Mouse (Mus musculus): ENCODE data around the gene Zg16. TPM values are rescaled to one million over a fixed set of nuclear protein-coding genes. Genes with fewer than 3 reads are reported as not detected.

The Zg16 gene
- polyA plus RNA-seq, 1 experiment from 2014 or later = not detected

DNA sequence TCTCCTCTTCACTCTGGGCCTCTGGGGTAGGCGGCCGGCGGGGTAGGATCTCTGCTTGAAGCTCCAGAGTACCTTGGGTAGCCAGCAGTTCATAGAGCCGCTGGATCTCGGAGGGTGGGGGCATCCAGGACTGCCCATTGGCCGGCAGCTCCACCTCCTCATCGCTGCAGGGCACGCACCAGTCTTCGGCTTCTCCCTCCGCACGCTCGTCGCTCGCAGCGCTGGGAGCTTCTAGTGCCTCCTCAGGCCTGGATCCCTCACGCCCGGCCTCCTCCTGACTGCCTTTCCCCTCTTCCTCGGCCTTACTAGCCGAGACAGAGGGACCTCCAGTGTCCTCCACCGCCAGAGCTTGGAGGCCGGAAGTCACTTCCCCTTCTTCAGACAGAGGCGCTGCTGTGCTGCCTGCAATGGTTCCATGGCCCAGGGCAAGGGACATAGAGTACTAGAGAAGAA lies 70.6 kb downstream of the Zg16 start:
- H3K79me2 ChIP-seq (ENCODE audit: inconsistent target) = peaks cover 45% of the 10 kb centered on the region
- H3K27ac ChIP-seq = peak overlapping the region; percentile 93
- WGBS (ENCODE audit: missing documents) = under 1% methylated on average over 22 of the region's 22 CpGs
- peak overlapping the region; percentile 88 for H3K4me3 ChIP-seq (ENCODE audit: inconsistent target)
- no peaks in the 10 kb centered on the region for H3K36me3 ChIP-seq (ENCODE audit: inconsistent target)

DNA sequence TGATC lies 70.8 kb downstream of the Zg16 start, which contains the start of gene Pagr1b:
Pagr1b (minus strand) TSS at position 4 of the 5 bp plus-strand sequence.
- Histone ChIP-seq H3K36me3 (ENCODE audit: inconsistent target) (no peaks in the 10 kb centered on the region), H3K27ac (peak within 1 kb of the TSS; percentile 93), H3K79me2 (ENCODE audit: inconsistent target) (peaks cover 48% of the 10 kb centered on the region), H3K4me3 (ENCODE audit: inconsistent target) (peak within 1 kb of the TSS; percentile 88)

DNA sequence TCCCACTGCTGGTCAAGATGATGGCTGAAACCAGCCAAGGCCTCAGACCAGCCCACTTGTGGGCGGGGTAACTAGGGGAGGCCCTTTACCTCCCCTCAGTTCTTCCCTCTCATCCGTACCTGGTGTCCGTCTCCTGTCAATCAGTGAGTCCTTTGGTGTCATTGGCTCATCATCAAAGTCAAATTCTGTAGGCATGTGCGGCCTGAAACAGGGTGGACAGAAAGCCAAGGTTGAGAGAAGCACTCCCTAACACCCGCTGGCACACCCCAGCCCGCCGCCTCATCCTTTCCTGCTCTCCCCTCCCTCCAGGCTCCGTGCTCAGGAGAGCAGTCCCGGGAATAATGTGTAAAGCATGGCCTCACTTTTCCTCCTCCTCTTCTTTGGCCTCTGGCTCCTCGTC lies 71.0 kb downstream of the Zg16 start:
- H3K79me2 ChIP-seq (ENCODE audit: inconsistent target) = peaks cover 50% of the 10 kb centered on the region
- H3K36me3 ChIP-seq (ENCODE audit: inconsistent target) = no peaks in the 10 kb centered on the region
- peak overlapping the region; percentile 88 for H3K4me3 ChIP-seq (ENCODE audit: inconsistent target)
- 6% methylated on average over 10 of the region's 10 CpGs for WGBS (ENCODE audit: missing documents)
- H3K27ac ChIP-seq = peak overlapping the region; percentile 93

DNA sequence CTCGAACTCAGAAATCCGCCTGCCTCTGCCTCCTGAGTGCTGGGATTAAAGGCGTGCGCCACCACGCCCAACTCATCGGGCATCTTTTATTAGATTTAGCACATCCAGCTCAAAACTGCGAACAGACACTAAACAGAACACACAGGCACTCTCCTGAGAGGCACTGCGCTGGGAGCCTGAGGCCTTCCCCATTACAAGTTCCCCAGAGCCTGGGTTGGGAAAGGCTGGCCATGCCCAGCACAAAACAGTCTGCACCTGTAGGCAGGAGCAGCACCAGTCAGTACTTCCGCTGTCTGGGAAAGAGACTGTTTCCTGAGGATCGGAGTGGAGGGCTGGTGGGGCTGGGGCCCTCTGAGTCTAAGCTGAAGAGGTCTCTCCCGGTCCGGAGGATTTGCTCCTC lies 72.1 kb downstream of the Zg16 start:
- Histone ChIP-seq H3K4me3 (ENCODE audit: inconsistent target) (peak overlapping the region; percentile 88; the same call in 1 of the 2 replicates), H3K27ac (peak overlapping the region; percentile 93; the same call in 1 of the 2 replicates), H3K79me2 (ENCODE audit: inconsistent target) (peaks cover 60% of the 10 kb centered on the region), H3K36me3 (ENCODE audit: inconsistent target) (no peaks in the 10 kb centered on the region)
- WGBS (ENCODE audit: missing documents) = 95% methylated on average over 12 of the region's 12 CpGs

DNA sequence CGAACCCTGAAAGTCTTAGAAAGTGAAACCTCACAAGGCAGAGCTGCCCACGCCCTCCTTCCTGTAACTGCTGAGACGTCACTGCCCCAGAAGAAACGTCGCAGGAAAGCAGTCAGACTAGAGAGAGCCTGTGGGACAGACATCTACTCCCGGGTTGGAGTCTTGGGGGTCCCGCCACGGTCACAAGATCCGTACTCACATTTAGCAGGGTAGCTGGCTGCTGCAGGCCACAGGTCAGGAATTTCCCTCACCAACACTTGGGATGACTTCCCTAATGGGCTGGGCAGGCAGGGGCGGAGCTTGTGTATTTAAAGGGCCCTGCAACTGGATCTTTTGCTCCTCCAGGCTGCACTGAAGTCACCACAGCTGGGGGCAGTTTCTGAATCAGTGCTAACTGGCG lies 72.8 kb downstream of the Zg16 start, which contains the start of gene Mvp:
Mvp (minus strand) TSS at position 302 of the 400 bp plus-strand sequence.
- Histone ChIP-seq H3K36me3 (ENCODE audit: inconsistent target) (no peaks in the 10 kb centered on the region), H3K27ac (peak within 1 kb of the TSS; percentile 93), H3K4me3 (ENCODE audit: inconsistent target) (peak within 1 kb of the TSS; percentile 88), H3K79me2 (ENCODE audit: inconsistent target) (peaks cover 67% of the 10 kb centered on the region)
- WGBS (ENCODE audit: missing documents) = under 1% methylated on average over 11 of the region's 11 CpGs

DNA sequence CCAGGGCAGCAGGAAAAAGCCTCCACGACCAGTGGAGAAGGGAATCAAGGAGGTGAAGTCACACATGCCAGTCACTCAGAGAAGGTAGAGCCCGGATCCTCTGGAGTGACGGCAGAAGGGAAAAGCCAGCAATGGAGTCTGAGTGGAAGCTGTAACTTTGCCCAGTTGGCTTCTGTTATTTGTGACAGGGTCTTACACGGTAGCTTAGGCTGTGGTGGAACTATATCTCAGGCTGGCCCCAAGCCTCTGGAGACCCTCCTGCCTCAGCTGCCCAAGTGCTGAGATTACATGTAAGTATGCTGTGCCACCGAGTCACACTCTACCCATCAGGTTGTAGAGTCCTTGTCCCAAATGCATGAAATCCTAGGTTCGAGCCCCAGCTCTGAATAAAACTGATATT lies 73.7 kb downstream of the Zg16 start:
- WGBS (ENCODE audit: missing documents) = 87% methylated on average over 6 of the region's 6 CpGs

DNA sequence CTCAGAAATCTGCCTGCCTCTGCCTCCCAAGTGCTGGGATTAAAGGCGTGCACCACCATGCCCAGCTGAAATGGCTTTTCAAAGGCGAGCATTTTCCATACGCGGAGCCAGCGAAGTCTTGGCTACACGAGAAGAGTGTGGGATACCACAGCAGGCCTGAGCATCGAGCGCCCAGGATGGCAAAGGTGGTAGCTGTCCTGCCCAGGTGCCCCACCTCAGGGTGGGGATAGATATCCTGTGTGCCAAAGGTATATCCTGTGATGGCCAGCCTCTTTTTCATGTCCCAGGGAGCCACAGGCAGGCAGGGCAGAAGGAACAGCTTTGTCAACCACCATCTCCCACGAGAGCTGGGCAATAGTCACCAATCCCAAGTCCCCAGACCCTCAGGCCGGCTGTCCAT lies 74.3 kb downstream of the Zg16 start:
- 96% methylated on average over 10 of the region's 10 CpGs for WGBS (ENCODE audit: missing documents)
- Histone ChIP-seq H3K4me3 (ENCODE audit: inconsistent target) (0 out of 2 replicates have a peak overlapping the region, but pooled peaks have one; percentile 88), H3K79me2 (ENCODE audit: inconsistent target) (peaks cover 82% of the 10 kb centered on the region)

More for the DNA sequence above, 73.7 kb downstream of the Zg16 start:
- peak overlapping the region; percentile 88 for H3K4me3 ChIP-seq (ENCODE audit: inconsistent target)
- H3K27ac ChIP-seq = peak overlapping the region; percentile 93
- H3K79me2 ChIP-seq (ENCODE audit: inconsistent target) = peaks cover 77% of the 10 kb centered on the region
- H3K36me3 ChIP-seq (ENCODE audit: inconsistent target) = no peaks in the 10 kb centered on the region

DNA sequence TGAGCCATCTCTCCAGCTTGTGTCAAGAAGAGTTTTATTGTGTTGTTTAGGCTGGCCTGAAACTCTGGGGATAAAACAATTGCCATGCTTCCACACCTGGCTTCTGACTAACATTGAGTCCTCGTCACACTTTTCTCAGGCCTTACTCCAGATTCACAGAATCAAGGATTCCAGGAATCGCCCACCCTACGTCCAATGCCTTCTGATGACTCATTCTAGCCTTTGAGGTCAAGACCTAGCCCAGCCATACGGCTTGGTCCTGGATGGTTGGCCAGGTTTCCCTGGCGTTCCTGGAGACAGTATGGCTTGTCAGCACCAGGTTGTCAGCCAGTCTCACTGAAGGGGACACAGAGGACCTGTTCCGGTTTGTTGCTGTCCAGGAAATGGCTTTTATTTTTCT lies 74.8 kb downstream of the Zg16 start:
- 97% methylated on average over 6 of the region's 6 CpGs for WGBS (ENCODE audit: missing documents)
- Histone ChIP-seq H3K4me3 (ENCODE audit: inconsistent target) (no peak overlapping the region), H3K27ac (no peak overlapping the region), H3K36me3 (ENCODE audit: inconsistent target) (no peaks in the 10 kb centered on the region), H3K79me2 (ENCODE audit: inconsistent target) (peaks cover 87% of the 10 kb centered on the region)

More for the DNA sequence above, 74.3 kb downstream of the Zg16 start:
- Histone ChIP-seq H3K36me3 (ENCODE audit: inconsistent target) (no peaks in the 10 kb centered on the region), H3K27ac (0 out of 2 replicates have a peak overlapping the region, but pooled peaks have one; percentile 93)

DNA sequence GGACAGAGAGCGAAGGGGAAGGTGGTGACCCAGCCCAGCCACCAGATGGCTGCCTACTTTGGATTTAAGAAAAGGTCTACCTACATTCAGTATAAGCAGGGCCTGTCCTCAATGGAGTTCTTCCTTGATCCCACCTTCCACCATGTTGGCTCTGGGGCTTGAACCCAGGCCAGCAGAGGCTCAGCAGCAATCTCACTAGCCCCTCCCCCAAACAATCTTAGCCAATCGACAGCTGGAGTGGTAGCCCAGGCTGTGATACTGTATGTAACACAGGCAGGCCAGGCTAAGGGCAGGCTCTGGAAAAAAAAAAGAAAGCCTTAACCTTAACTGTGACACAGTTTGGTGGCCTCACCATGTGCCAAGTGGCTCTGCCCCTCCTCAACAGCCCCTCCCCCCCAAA lies 75.4 kb downstream of the Zg16 start:
- no peak overlapping the region for H3K27ac ChIP-seq
- no peak overlapping the region for H3K4me3 ChIP-seq (ENCODE audit: inconsistent target)
- 80% methylated on average over 2 of the region's 2 CpGs for WGBS (ENCODE audit: missing documents)
- H3K36me3 ChIP-seq (ENCODE audit: inconsistent target) = no peaks in the 10 kb centered on the region
- H3K79me2 ChIP-seq (ENCODE audit: inconsistent target) = peaks cover 93% of the 10 kb centered on the region

DNA sequence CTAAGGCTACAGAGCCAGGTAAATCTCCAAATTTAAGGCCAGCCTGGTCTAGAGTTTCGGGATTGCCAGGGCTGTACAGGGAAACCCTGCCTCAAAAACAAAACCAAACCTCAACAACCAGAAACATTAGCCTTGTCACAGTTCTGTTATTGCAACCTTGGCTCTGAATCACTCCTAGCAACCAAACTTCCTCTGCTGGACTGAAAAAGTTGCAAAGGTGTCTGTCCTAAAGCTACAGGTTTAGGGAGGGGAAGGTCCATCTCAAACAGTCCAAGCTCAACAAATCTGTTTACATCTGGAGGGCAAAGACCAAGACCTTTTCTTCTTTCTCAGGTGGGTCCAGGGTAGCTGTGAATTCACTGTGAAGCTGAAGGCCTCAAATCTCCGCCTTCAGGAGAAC lies 76.1 kb downstream of the Zg16 start:
- WGBS (ENCODE audit: missing documents) = 79% methylated on average over 2 of the region's 2 CpGs
- Histone ChIP-seq H3K27ac (peak overlapping the region; percentile 19), H3K36me3 (ENCODE audit: inconsistent target) (no peaks in the 10 kb centered on the region), H3K79me2 (ENCODE audit: inconsistent target) (peaks cover 100% of the 10 kb centered on the region), H3K4me3 (ENCODE audit: inconsistent target) (no peak overlapping the region)

DNA sequence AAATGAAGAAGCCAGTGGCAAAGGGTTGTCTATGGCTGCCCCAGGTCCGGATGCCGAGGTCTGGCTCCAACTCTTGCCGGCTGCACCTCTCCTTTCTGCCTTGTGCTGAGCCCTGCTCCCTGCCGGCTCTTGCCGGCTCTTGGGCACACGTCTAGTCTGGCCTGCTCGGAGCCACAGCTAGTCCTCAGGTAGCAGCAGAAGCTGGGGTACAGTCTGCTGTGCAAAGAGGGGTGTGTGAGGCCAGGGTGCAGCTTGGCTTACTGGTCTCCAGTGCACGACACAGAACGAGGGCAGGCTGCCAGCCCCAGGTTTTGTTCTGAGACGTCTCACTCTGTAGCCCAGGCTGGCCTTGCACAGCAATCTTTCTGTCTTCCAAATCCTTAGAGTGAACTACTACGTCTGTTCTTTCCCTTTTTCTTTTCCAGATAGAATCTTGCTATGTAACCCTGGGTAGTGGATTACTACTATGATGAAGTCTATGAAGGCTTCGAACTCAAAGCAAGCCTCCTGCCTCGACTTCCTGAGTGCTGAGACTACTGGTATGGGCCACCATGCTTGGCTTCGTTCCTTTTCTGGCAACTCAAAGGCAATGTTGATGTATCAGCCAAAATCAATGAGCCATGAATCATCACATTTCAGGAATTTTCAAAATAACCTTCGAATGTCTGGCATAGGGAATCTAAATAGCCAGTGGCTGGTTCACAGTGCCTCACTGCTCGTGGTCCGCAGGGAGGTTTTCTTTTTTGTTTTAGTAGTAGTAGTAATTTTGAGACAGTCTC lies 77.6 kb downstream of the Zg16 start:
- Histone ChIP-seq H3K4me3 (ENCODE audit: inconsistent target) (no peak overlapping the region), H3K36me3 (ENCODE audit: inconsistent target) (no peaks in the 10 kb centered on the region), H3K79me2 (ENCODE audit: inconsistent target) (peaks cover 100% of the 10 kb centered on the region), H3K27ac (peak overlapping the region; percentile 93)
- 70% methylated on average over 17 of the region's 17 CpGs for WGBS (ENCODE audit: missing documents)

DNA sequence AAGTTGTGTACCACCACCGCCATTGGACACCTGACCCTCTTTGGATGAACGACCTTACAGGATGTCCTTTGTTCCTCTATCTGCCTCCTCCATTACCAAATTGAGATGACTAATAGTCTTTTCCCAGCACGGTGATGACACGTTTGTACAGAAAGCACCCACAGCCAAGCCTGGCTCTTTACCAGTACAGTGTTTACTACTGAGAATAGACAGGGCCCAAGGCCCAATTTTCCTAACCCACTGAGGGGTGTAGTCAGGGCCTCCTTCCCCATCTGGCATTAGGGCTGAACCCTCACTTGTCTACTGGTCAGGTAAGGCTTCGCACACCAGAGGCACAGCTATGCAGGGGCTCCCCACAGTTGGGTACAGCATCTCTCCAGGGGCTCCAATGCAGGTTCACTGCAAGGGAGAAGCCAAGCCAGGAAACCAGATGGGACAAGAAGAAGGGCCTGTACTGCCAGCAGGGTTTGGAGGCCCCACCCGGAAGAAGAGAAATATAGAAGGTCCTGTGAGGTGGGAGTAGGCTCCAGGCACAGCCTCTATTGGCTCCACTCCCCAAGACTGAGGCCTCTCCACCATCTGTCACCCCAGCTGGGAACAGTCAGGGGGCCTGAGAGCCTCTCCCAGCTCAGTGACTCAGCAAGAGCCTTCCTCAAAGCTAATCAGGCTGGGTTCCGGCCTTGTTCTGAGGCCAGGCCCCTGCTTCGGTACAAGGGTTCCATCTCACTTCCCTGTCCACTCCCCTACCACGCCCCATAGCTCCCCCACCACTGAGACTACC lies 78.7 kb downstream of the Zg16 start:
- WGBS (ENCODE audit: missing documents) = 15% methylated on average over 8 of the region's 9 CpGs
- H3K4me3 ChIP-seq (ENCODE audit: inconsistent target) = peak overlapping the region; percentile 4; the same call in 1 of the 2 replicates
- H3K79me2 ChIP-seq (ENCODE audit: inconsistent target) = peaks cover 100% of the 10 kb centered on the region
- H3K27ac ChIP-seq = peak overlapping the region; percentile 93
- no peaks in the 10 kb centered on the region for H3K36me3 ChIP-seq (ENCODE audit: inconsistent target)

DNA sequence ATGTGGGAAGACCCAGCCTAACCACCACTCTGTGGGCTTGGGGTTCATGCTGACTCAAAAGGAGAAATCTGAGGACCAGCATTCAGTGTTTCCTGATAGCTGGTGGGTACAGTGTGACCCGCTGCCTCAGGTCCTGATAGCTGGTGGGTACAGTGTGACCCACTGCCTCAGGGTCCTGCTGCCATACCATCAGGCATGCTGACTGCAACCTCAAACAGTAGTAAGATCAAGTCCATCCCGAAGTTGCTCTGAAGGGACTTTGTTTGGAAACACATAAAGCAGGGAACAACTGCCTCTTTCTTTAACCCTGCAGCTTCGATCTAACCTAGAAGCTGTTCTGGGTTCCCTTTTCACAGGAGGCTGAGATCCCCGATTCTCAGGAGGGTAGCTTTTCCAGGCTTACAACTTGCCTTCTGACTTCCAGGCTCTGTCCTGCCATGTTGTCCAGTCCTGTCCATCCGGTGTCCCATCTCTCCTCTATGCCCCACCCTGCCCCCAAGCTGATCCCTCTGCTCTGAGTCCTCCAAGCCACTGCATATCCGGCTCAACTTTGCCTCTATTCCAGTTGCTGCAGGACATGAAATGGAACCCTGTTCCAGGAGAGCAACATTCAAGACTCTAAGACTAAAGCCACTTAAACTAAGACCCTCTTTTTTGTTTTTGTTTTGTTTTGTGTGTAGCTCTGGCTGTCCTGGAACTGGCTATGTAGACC lies 79.7 kb downstream of the Zg16 start:
- 91% methylated on average over 6 of the region's 6 CpGs for WGBS (ENCODE audit: missing documents)
- no peaks in the 10 kb centered on the region for H3K36me3 ChIP-seq (ENCODE audit: inconsistent target)
- H3K4me3 ChIP-seq (ENCODE audit: inconsistent target) = no peak overlapping the region
- peak overlapping the region; percentile 93; the same call in 1 of the 2 replicates for H3K27ac ChIP-seq
- peaks cover 100% of the 10 kb centered on the region for H3K79me2 ChIP-seq (ENCODE audit: inconsistent target)

DNA sequence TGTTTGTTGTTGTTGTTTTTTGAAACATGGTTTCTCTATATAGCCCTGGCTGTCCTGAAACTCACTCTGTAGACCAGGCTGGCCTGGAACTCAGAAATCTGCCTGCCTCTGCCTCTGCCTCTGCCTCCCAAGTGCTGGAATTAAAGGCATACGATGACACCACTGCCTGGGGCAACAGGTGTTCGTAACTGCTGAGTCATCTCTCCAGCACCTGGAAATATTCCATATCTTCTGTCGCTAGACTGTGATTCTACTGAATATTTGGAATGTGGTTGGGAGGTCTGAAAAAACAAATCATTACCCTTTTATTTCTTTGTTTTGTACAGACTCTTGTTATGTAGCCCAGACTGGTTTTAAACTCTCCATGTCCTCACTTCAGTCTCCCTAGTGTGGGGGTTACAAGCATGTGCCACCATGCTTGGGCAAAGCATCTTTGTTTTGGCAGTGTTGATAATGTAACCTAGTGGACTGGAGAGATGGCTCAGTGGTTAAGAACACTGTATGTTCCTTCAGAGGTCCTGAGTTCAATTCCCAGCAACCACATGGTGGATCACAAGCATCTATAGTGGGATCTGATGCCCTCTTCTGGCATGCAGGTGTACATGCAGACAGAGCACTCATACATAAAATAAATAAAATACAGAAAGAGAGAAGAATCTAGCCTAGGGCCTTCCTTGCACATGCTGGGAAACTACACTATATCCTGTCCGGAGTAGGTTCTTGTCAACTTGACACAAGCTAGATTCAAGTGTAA lies 82.8 kb downstream of the Zg16 start:
- Histone ChIP-seq H3K36me3 (ENCODE audit: inconsistent target) (peaks cover 23% of the 10 kb centered on the region), H3K79me2 (ENCODE audit: inconsistent target) (peaks cover 71% of the 10 kb centered on the region), H3K27ac (no peak overlapping the region), H3K4me3 (ENCODE audit: inconsistent target) (no peak overlapping the region)
- WGBS (ENCODE audit: missing documents) = 88% methylated on average over 4 of the region's 4 CpGs

Data from macrophage (primary cell).